Mouse (Mus musculus) liver, embryonic 15.5 days (tissue): ENCODE results near the gene Rft1. TPM values are rescaled to one million over a fixed set of nuclear protein-coding genes. Genes with fewer than 3 reads are reported as not detected.
"Not testable (repeated sequence)": the region's sequence is repeated elsewhere in the genome, so short reads cannot be mapped to it uniquely, and the experiment has no call there.

Experiments
- ATAC-seq: fragments of 200-750 bp; cut with Nextera tagmentation; 2 replicates; pipeline ENCODE4 v1.8.0; 2017; ENCODE audit warnings: moderate number of reproducible peaks, mild to moderate bottlenecking, moderate library complexity; ENCODE audit not compliant: insufficient read depth
- H3K27ac ChIP-seq: fragments of 300-500 bp; sonication (generic); replicated peaks from 2 replicates; pipeline ENCODE4 v1.5.1; 2015; ENCODE audit warnings: mild to moderate bottlenecking, inconsistent platforms
- H3K27me3 ChIP-seq: fragments of 300-500 bp; sonication (generic); 2 replicates; pipeline ENCODE4 v1.6.1; 2015; ENCODE audit warnings: mild to moderate bottlenecking, inconsistent platforms
- H3K36me3 ChIP-seq: fragments of 300-500 bp; sonication (generic); replicated peaks from 2 replicates; pipeline ENCODE4 v1.6.1; 2015; ENCODE audit warnings: moderate library complexity, mild to moderate bottlenecking, inconsistent platforms
- H3K4me1 ChIP-seq: fragments of 300-500 bp; sonication (generic); replicated peaks from 2 replicates; pipeline ENCODE4 v1.6.1; 2015; ENCODE audit warnings: inconsistent platforms
- H3K4me2 ChIP-seq: fragments of 300-500 bp; sonication (generic); 2 replicates; pipeline ENCODE4 v1.6.1; 2015; ENCODE audit warnings: moderate library complexity, mild to moderate bottlenecking, inconsistent platforms
- H3K4me3 ChIP-seq: fragments of 300-500 bp; sonication (generic); replicated peaks from 2 replicates; pipeline ENCODE4 v1.5.1; 2015; ENCODE audit warnings: mild to moderate bottlenecking, inconsistent platforms
- H3K9ac ChIP-seq: fragments of 300-500 bp; sonication (generic); 2 replicates; pipeline ENCODE4 v1.6.1; 2015; ENCODE audit warnings: moderate library complexity, mild to moderate bottlenecking, inconsistent platforms
- H3K9me3 ChIP-seq: fragments of 300-500 bp; sonication (generic); replicated peaks from 2 replicates; pipeline ENCODE4 v1.6.1; 2016; ENCODE audit warnings: inconsistent platforms
- WGBS: fragments of 180-500 bp; shearing (Covaris S2); methylation state at CpG from one replicate; pipeline ENCODE4 v1.1.7; 2015; ENCODE audit warnings: mixed read lengths; ENCODE audit not compliant: insufficient replicate concordance; 5-methylcytosine and 5-hydroxymethylcytosine counted together
- polyA plus RNA-seq: library from polyadenylated mRNA; unstranded; fragments of >200 nt; fragmentation: Nextera tagmentation; extraction: Ambion mirVana; gene quantifications from 2 replicates; pipeline ENCODE4 v1.2.1, GENCODE M21; 2015

Gene Rft1
- polyA plus RNA-seq, 1 experiment from 2014 or later: 3.8 TPM

- Histone ChIP-seq H3K27me3 (no peaks in the 10 kb centered on the region), H3K4me1 (peaks cover 20% of the 10 kb centered on the region), H3K9me3 (no peaks in the 10 kb centered on the region), H3K36me3 (no peaks in the 10 kb centered on the region), H3K4me2 (peak overlapping the region; percentile 25; the same call in 1 of the 2 replicates), H3K27ac (peak overlapping the region; percentile 81), H3K9ac (no peak overlapping the region), H3K4me3 (no peak overlapping the region)
- peak; percentile 78 for ATAC-seq
- 26% methylated on average over 8 of the region's 8 CpGs for WGBS
These were observed 50.1 kb downstream of the Rft1 start for GRCm38 (mm10) chr14:30704098-30704855.

GRCm38 (mm10) chr14:30711892-30712291, 57.7 kb downstream of the Rft1 start:
- Histone ChIP-seq H3K9ac (no peak overlapping the region), H3K4me1 (peaks cover 12% of the 10 kb centered on the region), H3K4me2 (no peak overlapping the region), H3K4me3 (no peak overlapping the region), H3K9me3 (no peaks in the 10 kb centered on the region), H3K27ac (no peak overlapping the region), H3K36me3 (no peaks in the 10 kb centered on the region), H3K27me3 (peaks cover 15% of the 10 kb centered on the region)
- WGBS: 76% methylated on average over 2 of the region's 2 CpGs
- ATAC-seq: no peak

GRCm38 (mm10) chr14:30713769-30714168, 59.6 kb downstream of the Rft1 start:
- no peaks in the 10 kb centered on the region for H3K36me3 ChIP-seq
- H3K4me1 ChIP-seq: peaks cover 25% of the 10 kb centered on the region
- H3K9ac ChIP-seq: no peak overlapping the region
- H3K4me2 ChIP-seq: no peak overlapping the region
- no peak overlapping the region for H3K4me3 ChIP-seq
- 27% methylated on average over 1 of the region's 1 CpGs for WGBS
- H3K27ac ChIP-seq: no peak overlapping the region
- ATAC-seq: no peak
- H3K27me3 ChIP-seq: peaks cover 15% of the 10 kb centered on the region
- H3K9me3 ChIP-seq: no peaks in the 10 kb centered on the region

- peak; percentile 34 for ATAC-seq
- H3K4me3 ChIP-seq: peak within 1 kb of the TSS; percentile 91
- H3K27ac ChIP-seq: peak within 1 kb of the TSS; percentile 89
- peak within 1 kb of the TSS; percentile 99 for H3K4me2 ChIP-seq
- peaks cover 33% of the 10 kb centered on the region for H3K4me1 ChIP-seq
- peaks cover 15% of the 10 kb centered on the region for H3K27me3 ChIP-seq
- no peaks in the 10 kb centered on the region for H3K36me3 ChIP-seq
- H3K9ac ChIP-seq: peak within 1 kb of the TSS; percentile 71
- 3% methylated on average over 87 of the region's 87 CpGs for WGBS
- H3K9me3 ChIP-seq: no peaks in the 10 kb centered on the region
These were observed 60.8 kb downstream of the Rft1 start, which contains the start of gene Sfmbt1 for GRCm38 (mm10) chr14:30714799-30715617. Gene Sfmbt1 (plus strand): TSS chr14:30714849.

GRCm38 (mm10) chr14:30715618-30716050, 61.5 kb downstream of the Rft1 start:
- Histone ChIP-seq H3K4me2 (peak overlapping the region; percentile 99), H3K9me3 (no peaks in the 10 kb centered on the region), H3K36me3 (no peaks in the 10 kb centered on the region), H3K27me3 (peaks cover 15% of the 10 kb centered on the region), H3K4me3 (peak overlapping the region; percentile 91), H3K27ac (peak overlapping the region; percentile 89), H3K4me1 (peaks cover 33% of the 10 kb centered on the region), H3K9ac (peak overlapping the region; percentile 71)
- peak; percentile 72 for ATAC-seq
- WGBS: under 1% methylated on average over 66 of the region's 68 CpGs

GRCm38 (mm10) chr14:30716051-30716952, 62.1 kb downstream of the Rft1 start:
- 1% methylated on average over 97 of the region's 106 CpGs for WGBS
- ATAC-seq: peak; percentile 69
- no peaks in the 10 kb centered on the region for H3K9me3 ChIP-seq
- H3K27ac ChIP-seq: peak overlapping the region; percentile 89
- peaks cover 33% of the 10 kb centered on the region for H3K4me1 ChIP-seq
- H3K36me3 ChIP-seq: no peaks in the 10 kb centered on the region
- H3K27me3 ChIP-seq: peaks cover 15% of the 10 kb centered on the region
- H3K4me2 ChIP-seq: peak overlapping the region; percentile 99
- peak overlapping the region; percentile 71 for H3K9ac ChIP-seq
- H3K4me3 ChIP-seq: peak overlapping the region; percentile 91

GRCm38 (mm10) chr14:30716953-30717285, 62.8 kb downstream of the Rft1 start:
- Histone ChIP-seq H3K9me3 (no peaks in the 10 kb centered on the region), H3K27me3 (peaks cover 15% of the 10 kb centered on the region), H3K27ac (peak overlapping the region; percentile 89; the same call in 1 of the 2 replicates), H3K4me1 (peaks cover 33% of the 10 kb centered on the region), H3K36me3 (no peaks in the 10 kb centered on the region), H3K4me2 (peak overlapping the region; percentile 99), H3K9ac (peak overlapping the region; percentile 71), H3K4me3 (peak overlapping the region; percentile 91)
- WGBS: 7% methylated on average over 7 of the region's 7 CpGs
- 0 out of 2 replicates have a peak, but pooled peaks have one; percentile 22 for ATAC-seq

GRCm38 (mm10) chr14:30718696-30719095, 64.5 kb downstream of the Rft1 start:
- not testable (repeated sequence) for H3K4me2 ChIP-seq, H3K9ac ChIP-seq, H3K9me3 ChIP-seq, H3K36me3 ChIP-seq, ATAC-seq, H3K4me3 ChIP-seq, H3K27ac ChIP-seq
- 77% methylated on average over 1 of the region's 1 CpGs for WGBS
- H3K4me1 ChIP-seq: peaks cover 33% of the 10 kb centered on the region
- H3K27me3 ChIP-seq: peaks cover 15% of the 10 kb centered on the region

- WGBS: 16% methylated on average over 1 of the region's 1 CpGs
- no peaks in the 10 kb centered on the region for H3K36me3 ChIP-seq
- H3K9me3 ChIP-seq: no peaks in the 10 kb centered on the region
- no peak overlapping the region for H3K9ac ChIP-seq
- H3K27ac ChIP-seq: no peak overlapping the region
- ATAC-seq: no peak
- no peak overlapping the region for H3K4me2 ChIP-seq
- H3K27me3 ChIP-seq: peaks cover 13% of the 10 kb centered on the region
- no peak overlapping the region for H3K4me3 ChIP-seq
- peaks cover 35% of the 10 kb centered on the region for H3K4me1 ChIP-seq
These were observed 65.4 kb downstream of the Rft1 start for GRCm38 (mm10) chr14:30719514-30719913.

GRCm38 (mm10) chr14:30721850-30722249, 67.7 kb downstream of the Rft1 start:
- WGBS: 75% methylated on average over 1 of the region's 1 CpGs
- no peak overlapping the region for H3K27ac ChIP-seq
- ATAC-seq: no peak
- H3K4me1 ChIP-seq: peaks cover 29% of the 10 kb centered on the region
- H3K4me3 ChIP-seq: no peak overlapping the region
- H3K27me3 ChIP-seq: no peaks in the 10 kb centered on the region
- H3K9me3 ChIP-seq: no peaks in the 10 kb centered on the region
- no peak overlapping the region for H3K4me2 ChIP-seq
- H3K36me3 ChIP-seq: no peaks in the 10 kb centered on the region
- H3K9ac ChIP-seq: no peak overlapping the region
